Mouse (Mus musculus): ENCODE measurements around the gene Ms4a6d.
"Not testable (repeated sequence)": the region's sequence is repeated elsewhere in the genome, so short reads cannot be mapped to it uniquely, and the experiment has no call there.

The Ms4a6d gene

GRCm38 (mm10) chr19:11554726-11555125 is 49.9 kb downstream of the Ms4a6d start:
- DNase-seq (ENCODE audit: low spot score): no peak

DNA sequence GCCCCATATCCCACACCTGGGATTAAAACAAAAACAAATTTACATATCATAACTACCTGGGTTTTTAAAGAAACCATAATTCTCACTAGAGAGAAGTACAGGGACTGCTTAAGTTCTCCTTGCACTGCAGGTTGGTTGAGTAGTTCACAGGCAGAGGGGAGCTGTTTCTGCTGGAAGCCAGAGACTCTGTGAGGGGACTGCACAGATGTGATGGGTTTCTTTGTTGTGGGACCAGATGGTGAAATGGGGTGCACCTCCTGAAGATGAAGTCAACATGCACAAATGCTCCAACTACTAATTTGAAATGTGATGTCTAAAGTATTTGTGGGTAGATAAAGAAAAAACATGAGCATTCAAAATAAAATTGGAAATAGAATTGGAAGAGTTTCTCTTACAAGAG is 56.7 kb downstream of the Ms4a6d start:
- DNase-seq (ENCODE audit: low spot score): no peak

GRCm38 (mm10) chr19:11544383-11544782 is 60.3 kb downstream of the Ms4a6d start:
- DNase-seq (ENCODE audit: low spot score): not testable (repeated sequence)

- DNase-seq (ENCODE audit: low spot score): peak; percentile 46
Measured at GRCm38 (mm10) chr19:11540166-11540821, 64.4 kb downstream of the Ms4a6d start.

- DNase-seq (ENCODE audit: low spot score): no peak
Measured at GRCm38 (mm10) chr19:11537336-11537735, 67.3 kb downstream of the Ms4a6d start.
